Mouse (Mus musculus): Measurements from ENCODE around the gene Gpr37l1.
A peak's percentile ranks its signal among the peaks of the same experiment; 100 is the strongest.

Gpr37l1 gene

DNA sequence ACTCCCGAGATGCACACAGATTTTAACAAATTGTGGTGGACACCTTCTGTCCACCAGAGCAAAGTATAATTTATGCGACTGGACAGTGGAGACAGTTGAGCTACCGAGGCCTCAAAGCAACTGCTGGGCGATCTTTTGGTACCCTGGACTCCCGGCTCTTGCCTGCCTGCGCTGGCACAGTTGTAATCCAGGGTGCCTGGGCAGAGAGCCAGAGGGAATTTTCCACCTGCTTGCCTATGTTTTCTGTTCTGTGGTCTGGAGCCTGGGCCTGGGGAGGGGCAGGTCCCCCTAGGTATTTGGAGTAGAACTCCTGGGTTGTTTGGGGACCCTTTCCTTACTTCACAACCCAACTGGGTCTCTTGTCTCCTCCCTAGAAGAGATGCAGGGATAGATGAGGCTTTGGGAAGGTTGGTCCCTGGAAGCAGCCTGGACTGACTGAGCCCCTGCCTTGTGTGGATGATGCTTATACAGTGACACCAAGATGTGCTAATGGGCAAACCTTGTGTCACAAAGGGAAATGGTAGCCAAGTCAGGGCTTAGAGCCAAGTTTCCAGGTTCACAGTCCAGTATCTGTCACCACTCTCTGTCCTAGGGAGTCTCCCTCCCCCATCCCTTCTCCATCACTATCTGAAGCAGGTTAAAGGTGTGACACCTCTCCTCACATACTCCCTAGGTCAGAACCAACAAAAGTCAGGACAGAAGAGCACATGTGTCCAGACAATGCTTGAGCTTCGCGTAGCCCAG lies 14.6 kb upstream of the Gpr37l1 start:
- DNase-seq (ENCODE audit: low read depth), result no peak

DNA sequence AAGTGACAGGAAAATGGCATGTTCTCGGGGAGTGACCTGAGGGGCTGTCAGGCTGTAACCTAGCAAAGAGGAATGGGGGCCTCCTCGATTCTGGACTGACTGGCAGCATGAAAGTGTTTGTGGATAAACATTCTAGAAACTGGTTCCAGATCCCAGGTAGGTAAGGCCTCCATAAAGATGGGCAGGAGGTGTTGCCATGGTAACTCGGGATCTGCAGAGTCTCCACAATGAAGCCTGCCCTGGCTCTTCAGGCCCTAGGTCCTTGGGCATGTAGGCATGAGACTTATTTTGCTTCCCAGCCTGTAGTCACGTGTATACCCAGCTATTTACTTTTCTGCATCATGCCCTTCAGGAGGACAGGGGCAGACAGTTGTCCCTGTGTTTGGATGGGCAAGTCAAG lies 13.8 kb upstream of the Gpr37l1 start:
- DNase-seq (ENCODE audit: low read depth), result no peak

DNA sequence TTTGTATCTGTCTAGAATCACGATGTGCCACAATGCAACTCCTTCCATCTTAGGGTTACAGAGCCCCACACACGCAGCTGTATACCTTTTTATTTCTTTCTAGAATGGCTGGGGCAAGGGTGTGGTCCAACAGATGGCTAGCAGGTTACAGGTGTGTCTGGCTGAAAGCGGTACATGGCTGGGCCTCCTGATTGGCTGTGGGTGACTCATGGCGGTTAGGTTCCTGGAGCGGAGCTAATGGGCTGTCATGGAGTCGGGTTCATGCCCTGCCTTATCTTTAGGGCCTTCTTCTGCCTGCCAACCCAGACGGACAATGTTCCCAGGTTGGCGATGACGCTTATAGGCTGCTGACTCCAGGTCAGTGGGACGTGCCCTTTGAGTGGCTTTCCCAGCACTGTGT lies 13.3 kb upstream of the Gpr37l1 start:
- DNase-seq (ENCODE audit: low read depth), result no peak

DNA sequence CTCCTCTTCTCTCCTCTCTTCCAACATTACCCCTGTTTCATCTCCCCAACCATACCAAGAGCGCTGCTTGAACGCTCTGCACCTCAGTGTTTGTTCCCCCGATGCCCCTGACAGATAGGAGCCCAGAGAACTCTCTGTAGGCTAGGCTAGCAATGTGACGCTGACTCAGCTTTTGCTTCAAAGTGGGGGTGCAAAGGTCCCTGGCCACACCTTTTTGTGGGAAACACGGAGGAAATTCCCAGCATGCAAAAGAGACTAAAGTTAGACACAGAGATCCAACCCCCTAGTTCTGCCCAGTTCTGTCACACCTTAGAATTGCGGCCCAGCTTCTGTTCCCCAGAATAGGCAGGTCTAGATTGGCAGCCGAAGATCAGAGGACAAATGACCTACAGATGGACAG lies 11.4 kb upstream of the Gpr37l1 start:
- no peak for DNase-seq (ENCODE audit: low read depth)

DNA sequence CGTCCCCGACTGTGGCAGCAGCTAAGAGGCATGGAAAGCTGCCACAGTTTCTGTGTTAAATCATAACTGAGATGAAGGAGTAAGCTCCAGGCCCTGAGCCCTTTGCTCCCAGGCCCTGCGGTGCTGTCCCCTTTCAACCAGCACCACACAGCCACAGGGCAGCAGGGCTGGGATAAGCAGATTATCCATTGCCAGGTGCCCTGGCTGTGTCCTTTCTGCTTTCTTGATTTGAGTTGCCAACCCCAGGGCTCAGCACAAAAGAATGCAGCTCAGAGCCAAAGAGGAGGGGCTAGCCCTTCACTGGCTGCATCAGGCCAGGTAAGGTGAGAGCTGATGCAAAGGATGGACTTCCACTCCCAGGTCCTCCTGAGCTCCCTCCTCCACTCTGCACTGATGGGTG lies 10.2 kb upstream of the Gpr37l1 start:
- no peak for DNase-seq (ENCODE audit: low read depth)

DNA sequence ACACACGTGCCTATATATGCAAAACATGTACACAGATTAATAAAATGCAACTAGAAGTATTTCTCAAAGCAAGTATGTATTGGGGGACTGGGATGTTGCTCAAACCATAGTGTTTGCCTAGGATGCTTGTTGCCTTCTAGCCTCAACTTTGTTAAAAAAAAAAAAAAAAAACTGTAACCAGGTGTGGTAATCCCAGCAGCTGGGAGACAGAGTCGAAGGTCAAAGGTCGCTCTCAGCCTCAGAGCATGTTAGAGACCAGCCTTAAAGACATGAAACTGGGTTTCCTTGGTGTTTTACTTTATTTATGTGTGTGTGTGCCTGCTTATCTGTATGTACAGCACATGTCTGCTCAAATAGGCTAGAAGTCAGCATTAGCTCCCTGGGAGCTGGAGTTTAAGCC lies 7.7 kb upstream of the Gpr37l1 start:
- DNase-seq (ENCODE audit: low read depth), result no peak

DNA sequence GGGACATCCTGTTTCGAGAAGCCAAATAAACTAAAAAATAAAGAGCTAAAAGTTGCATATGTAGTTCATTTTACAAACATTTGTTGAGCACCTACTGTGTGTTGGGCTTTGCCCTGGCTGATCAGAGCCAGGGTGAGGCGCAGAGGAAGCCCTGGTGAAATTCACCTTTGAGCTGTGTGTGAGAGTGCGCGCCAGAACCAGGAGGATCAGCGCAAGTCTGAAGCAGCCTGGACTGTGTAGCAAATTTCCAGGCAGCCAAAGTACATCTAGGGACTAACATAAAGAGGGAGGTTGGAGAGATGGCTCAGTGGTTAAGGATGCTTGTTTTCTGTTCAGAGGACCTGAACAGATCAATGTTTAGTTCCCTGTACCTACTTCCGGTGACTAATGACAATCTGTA lies 5.8 kb upstream of the Gpr37l1 start:
- no peak for DNase-seq (ENCODE audit: low read depth)

DNA sequence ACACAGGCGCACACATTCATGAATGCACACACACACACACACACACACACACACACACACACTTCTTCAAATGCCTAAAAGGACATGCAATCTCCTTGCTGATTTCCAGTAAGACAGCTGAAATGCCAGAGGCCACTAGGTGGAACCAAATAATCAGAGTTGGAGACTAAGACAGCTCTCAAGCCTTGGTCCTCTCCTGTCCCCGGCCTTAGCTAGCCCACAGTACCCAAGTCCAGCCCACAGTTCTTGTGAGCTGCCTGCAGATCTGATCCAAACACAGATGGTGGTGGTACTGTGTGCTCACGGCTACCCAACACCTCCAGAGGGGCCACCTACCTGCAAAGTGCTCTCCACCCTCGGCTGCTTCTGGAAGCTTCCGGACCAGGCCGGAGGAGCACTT lies 4.5 kb upstream of the Gpr37l1 start:
- peak; percentile 93 for DNase-seq (ENCODE audit: low read depth)

DNA sequence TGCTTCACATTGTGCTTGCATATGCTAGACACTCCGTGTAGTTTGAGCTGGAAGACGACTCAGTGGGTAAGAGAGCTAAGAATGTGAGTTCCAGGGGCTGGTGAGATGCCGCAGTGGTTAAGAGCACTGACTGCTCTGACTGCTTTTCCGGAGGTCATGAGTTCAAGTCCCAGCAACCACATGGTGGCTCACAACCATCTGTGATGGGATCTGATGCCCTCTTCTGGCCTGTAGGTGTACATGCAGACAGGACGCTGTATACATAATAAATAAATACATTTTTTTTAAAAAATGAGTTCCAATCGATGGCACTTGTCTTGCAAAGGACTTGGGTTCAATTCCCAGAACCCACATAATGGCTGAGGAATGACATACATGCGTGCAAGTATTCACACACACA lies 3.7 kb upstream of the Gpr37l1 start:
- DNase-seq (ENCODE audit: low read depth), result no peak

DNA sequence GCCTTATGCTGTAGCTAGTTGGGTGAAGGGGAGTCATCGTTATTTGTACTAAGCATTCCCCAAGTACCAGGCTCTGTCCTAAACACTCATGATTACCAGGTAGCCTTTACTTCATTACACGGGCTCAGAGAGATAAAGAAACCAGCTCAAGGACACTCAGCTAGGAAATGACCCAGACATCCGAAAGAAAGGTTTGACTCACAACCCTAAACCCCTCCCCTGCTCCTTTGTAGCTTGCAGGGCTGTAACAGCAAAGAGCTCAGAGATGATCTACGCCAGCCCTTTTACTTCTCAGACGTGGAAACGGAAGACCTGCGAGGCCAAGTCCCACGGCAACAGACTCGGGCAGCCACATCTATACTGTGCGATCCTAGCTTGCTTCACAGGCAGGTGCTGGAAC lies 2.8 kb upstream of the Gpr37l1 start:
- DNase-seq (ENCODE audit: low read depth), result no peak

DNA sequence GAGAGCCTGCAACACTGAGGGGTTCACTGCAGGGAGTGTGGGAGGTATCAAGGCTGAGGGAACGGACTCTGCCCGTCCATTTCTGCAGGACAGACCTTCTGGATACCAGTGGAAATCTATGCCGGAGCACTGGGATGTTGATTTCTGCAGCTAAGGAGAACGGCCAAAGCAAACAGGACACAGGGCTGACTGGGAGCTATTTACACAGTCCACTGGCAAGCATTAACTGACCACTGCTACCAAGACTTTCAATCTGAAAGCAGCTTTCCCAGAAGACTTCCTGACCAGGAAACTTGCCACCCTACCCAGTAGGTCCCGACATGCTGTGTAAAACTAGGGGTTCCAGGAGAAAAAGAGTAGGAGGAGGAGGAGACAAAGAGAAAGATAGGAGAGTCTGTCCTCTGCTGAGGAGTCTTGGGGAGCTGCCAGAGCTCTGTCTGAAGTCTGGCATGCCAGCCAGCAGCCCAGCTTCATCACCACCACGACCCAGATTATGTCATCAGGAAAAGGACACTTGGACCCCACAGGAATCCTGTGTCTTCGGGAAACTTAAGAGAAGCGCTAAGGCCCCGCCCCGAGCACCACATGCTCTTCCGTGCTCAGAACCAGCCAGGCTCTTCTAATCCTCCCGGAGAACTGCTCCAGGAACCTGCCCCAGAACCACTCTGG lies 2.2 kb upstream of the Gpr37l1 start:
- peak; percentile 36 for DNase-seq (ENCODE audit: low read depth)

DNA sequence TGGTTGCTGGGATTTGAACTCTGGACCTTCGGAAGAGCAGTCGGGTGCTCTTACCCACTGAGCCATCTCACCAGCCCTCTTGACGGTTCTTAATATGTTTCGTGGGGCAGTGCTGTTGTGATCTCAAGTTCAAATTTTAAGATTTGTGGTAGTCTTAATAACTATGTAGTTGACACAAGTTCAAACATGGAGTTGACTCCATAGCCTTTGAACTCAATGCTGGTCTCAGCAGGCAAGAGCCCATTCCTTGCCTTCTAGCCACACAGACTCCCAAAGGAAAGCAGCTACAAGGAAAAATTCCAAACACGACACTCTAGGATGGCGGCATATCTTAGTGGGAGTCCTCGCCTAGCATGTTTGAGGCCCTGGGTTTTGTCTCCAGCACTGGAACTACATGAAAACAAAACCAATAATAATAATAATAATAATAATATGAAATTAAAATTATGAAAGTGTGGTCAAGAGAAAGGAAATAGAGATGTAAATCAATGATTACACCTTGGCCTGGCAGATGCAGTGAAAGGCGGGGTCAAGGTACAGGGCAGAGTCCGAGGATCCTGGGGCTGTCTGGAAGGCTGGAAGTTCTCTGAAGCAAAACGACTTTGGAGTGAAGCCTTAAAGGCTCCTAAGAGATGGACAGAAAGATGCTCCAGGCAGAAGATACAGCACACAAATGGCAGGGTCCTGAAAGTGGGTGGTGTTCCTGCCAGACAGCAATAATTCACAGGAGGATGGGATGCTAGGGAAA lies 1.1 kb upstream of the Gpr37l1 start:
- DNase-seq (ENCODE audit: low read depth), result no peak

DNA sequence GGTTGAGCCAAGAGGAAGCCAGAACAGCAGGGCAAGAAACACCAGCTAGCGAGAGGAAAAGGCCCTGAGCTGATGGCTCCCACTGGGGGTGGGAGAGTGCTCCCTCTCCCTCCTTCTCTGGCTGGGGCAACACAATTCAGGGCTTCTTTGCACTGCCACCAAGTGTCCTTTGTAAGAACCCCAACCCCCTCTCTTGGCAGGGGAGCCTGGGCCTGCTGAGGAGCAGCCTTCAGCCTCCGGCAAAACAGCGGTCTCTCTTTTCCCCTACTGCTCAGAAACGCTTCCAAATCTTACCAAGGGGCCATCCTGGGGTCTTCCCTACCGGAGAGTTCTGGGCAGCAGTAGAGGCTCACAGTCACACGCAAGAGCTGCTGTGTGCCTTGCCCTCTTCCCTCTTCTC lies 4.8 kb downstream of the Gpr37l1 start:
- no peak for DNase-seq (ENCODE audit: low read depth)

DNA sequence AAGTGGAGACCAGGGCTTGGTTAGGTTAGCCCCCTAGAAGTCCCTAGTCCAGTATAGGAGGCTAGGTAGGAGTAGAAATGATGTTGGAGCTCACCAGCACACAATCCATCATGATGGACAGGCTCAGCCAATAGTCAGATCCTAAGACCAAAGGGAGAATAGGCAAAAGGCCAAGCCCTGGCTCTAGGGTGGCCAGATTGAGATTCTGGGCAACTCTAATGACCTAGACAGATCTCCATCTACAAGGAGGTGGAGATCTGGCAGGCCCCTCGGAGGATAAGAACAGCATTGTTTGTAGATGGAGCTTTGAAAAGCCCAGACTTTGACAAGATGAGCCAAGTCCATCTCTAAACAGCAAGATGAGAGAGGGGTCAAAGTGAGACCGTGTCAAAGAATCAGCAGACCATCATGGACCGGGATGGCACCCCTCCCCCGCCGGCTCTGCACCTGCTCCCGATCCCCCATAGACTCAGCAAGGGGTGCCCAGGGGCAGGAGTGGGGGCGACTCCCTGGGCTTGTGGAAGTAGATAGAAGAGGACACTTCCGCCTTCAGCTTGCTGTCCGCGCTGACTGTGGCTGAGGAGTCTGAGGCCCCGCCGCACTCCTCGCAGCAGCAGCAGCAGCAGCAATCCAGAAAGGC lies 7.0 kb downstream of the Gpr37l1 start:
- no peak for DNase-seq (ENCODE audit: low read depth)

DNA sequence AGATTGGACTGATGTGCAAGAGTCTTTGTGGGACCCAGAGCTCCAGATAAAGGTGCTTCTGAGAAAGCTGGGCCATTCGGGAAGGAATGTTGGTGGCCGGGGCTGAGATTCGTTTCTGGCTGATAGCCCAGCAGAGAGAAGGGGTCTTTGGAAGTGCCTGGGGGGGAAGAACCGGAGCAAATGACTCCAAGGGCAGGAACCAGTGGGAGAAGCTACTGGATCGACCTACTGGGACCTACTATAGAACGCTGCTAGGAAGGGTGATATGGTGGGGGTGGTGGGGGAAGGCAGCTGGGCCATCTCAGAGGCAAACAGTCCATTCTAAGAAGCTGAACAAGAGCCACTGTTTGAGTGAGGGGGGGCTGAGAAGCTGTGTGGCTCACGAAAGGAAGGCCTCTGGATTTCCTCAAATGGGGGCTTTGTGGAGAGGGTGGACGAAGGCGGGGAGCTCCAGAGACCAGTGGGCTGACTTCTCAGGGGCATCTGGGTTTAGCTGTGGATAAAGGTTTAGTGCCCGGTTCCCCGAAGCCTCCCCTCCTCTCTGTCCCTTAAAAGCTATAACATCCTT lies 7.8 kb downstream of the Gpr37l1 start:
- no peak for DNase-seq (ENCODE audit: low read depth)

DNA sequence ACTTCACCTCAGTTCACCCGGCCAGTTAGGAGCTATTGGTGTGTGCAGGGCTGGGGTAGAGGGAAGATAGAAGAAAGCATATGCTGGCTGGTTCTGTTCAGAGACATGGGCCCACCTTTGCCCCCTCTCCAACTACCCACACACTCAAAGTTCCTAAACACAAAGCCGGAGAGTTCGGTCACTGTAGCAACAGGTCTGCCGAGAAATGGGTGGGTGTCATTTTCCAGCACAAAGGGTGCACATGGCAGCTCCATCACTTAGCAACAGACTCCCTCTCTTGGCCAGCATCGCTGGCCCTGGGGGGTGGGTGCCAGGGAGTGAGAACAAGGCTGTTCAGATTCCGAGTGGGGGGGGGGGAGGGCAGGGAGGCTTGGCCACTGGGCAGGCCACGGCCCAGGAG lies 8.4 kb downstream of the Gpr37l1 start:
- no peak for DNase-seq (ENCODE audit: low read depth)

DNA sequence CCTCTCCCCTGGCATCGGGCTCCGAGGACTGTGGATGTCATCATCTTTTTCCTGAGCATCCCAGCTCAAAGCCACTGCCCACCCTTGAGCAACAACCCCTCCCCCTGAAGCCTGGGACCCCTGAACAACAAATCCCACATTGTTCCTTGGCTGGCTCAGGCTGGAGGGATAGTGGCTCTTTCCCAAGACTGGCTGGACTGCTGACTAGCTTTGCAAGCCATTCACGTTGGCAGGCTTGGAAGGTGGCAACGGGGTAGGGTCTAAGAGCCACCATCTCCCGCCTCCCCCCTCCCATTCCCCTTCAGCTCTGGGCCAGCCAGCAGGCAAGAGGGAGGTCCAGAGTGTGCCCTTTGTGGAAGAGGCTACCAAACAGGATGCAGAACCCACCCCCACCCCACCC lies 8.8 kb downstream of the Gpr37l1 start:
- DNase-seq (ENCODE audit: low read depth), result no peak

DNA sequence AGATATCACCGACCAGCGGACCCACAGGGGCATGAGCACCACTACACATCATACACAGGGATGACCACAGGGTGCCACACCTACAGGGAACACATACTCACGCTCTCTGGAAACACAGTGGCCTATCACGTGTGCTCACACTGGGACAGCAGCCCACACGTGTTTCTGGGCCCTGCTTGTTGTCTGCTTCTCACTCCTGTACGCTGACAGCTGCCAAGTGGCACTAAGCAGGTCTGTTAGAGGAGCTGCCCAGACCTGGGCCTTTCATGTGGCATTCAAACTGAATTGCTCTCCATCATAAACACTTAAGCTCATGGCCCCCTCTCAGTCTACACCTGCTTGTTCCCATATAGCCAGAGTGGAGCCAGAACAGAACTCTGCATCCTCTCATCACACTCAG lies 11.2 kb downstream of the Gpr37l1 start:
- no peak for DNase-seq (ENCODE audit: low read depth)

DNA sequence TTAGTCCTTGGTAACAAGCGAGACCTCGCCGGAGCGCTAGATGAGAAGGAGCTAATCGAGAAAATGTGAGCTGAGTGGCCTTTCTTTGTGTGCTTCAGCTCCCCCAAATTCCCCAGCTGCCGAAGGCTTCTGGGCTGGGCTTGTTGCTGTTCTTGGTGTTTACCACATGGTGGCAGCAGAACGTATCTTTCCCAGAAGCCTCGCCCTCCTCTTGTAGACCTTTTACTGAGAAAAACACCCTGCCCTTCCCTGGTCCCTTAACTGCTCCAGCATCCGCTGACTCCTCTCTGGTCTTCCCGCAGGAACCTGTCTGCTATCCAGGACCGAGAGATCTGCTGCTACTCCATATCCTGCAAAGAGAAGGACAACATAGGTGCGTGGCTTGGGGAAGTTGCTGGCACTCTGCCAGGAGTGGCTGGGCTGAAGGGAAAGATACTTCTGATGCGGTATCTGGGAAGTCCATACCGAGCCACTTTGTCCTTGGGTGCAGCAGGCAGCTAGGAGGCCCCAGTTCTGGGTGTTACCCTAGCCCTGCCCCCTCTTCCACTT lies 13.0 kb downstream of the Gpr37l1 start:
- peak; percentile 94 for DNase-seq (ENCODE audit: low read depth)

DNA sequence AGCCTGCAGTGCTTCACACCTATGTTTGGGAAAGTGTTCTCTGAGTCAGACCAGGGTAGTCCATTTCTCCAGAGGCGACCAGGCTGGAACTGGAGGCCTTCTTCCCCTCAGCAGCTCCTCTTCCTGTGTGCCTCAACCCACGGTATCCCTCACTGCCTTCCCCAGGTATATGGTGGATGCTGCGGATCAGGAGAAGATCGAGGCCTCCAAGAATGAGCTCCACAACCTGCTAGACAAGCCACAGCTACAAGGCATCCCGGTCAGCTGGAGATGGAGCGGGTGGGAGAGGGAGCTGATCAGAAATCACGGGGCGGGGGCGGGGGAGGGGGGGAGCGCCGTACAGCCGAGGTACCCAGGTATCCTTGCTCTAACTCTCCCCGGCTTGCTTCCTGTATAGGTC lies 13.5 kb downstream of the Gpr37l1 start:
- no peak for DNase-seq (ENCODE audit: low read depth)

DNA sequence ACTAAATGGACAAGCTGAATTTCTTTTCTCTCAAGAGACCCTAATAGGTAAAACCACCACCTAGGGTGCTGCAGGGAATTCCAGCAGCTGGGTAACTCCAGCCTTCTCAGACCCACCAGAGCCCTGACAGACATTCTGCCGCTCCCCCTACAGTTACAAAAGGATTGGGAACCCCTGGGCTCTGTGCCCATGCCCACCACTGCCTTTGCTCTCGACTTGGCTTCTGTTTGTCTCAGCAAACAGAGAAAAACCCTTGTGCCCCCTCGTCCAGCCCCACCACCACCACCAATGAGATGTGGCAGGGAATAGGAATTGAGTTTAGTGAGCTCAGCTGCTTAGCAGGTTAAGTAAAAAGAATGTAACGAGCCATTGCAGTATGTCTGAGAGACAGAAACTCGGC lies 18.5 kb downstream of the Gpr37l1 start:
- no peak for DNase-seq (ENCODE audit: low read depth)

DNA sequence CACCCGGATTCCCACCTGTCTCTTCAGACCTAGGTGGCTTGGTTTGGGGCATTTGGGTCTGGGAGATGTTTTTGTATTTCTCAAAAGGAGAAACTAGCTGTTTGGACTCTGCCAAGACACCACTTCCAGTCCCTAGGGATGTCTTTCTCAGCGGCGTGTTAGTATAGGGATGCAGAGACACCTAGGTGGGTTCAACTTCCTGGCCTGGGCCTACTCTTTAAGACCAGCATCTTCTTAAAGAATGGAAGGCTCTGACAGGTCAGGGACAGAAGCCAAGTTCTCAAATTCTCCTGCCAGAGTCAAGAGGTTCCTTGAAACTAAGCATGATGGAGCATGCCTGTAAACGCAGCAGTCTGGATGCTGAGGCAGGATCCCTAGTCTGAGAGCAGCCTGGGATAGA lies 19.0 kb downstream of the Gpr37l1 start:
- no peak for DNase-seq (ENCODE audit: low read depth)

All from NIH3T3 (cell line).